Mouse (Mus musculus): ENCODE measurements around the gene Galm. TPM values are rescaled to one million over a fixed set of nuclear protein-coding genes. Genes with fewer than 3 reads are reported as not detected.
A peak's percentile ranks its signal among the peaks of the same experiment; 100 is the strongest.

Gene Galm
- polyA plus RNA-seq, 1 experiment from 2014 or later: 73.5 TPM

GRCm38 (mm10) chr17:80099823-80100222 lies 27.4 kb upstream of the Galm start:
- 71% methylated on average over 6 of the region's 6 CpGs for WGBS
- no peak overlapping the region for H3K9ac ChIP-seq (ENCODE audit: low read depth, low read length)
- TF ChIP-seq CTCF (IDR thresholded peaks at IDR 0.05; ENCODE audit: low read depth): no peak

GRCm38 (mm10) chr17:80105348-80105978 lies 21.8 kb upstream of the Galm start:
- H3K27ac ChIP-seq (ENCODE audit: low read depth, low read length): no peak overlapping the region
- ATAC-seq: no peak
- no peak overlapping the region for H3K9ac ChIP-seq (ENCODE audit: low read depth, low read length)
- H3K27me3 ChIP-seq (replicated peaks; ENCODE audit: control insufficient read depth, insufficient read depth, low read length): no peaks in the 10 kb centered on the region
- H3K4me3 ChIP-seq (ENCODE audit: low read depth, low read length): no peak overlapping the region
- no peak for TF ChIP-seq CTCF (IDR thresholded peaks at IDR 0.05; ENCODE audit: low read depth)
- no peaks in the 10 kb centered on the region for H3K9me3 ChIP-seq (ENCODE audit: control insufficient read depth)
- 74% methylated on average over 10 of the region's 10 CpGs for WGBS
- no peaks in the 10 kb centered on the region for H3K4me1 ChIP-seq (replicated peaks; ENCODE audit: control insufficient read depth, insufficient read depth, low read length)
- H3K36me3 ChIP-seq (ENCODE audit: control insufficient read depth, insufficient read depth): no peaks in the 10 kb centered on the region
- H3K4me2 ChIP-seq (replicated peaks; ENCODE audit: low read depth): no peak overlapping the region

More at GRCm38 (mm10) chr17:80099823-80100222, 27.4 kb upstream of the Galm start:
- Histone ChIP-seq H3K27me3 (replicated peaks; ENCODE audit: control insufficient read depth, insufficient read depth, low read length) (no peaks in the 10 kb centered on the region), H3K36me3 (ENCODE audit: control insufficient read depth, insufficient read depth) (no peaks in the 10 kb centered on the region), H3K4me2 (replicated peaks; ENCODE audit: low read depth) (no peak overlapping the region), H3K4me3 (ENCODE audit: low read depth, low read length) (no peak overlapping the region), H3K9me3 (ENCODE audit: control insufficient read depth) (no peaks in the 10 kb centered on the region), H3K27ac (ENCODE audit: low read depth, low read length) (no peak overlapping the region), H3K4me1 (replicated peaks; ENCODE audit: control insufficient read depth, insufficient read depth, low read length) (no peaks in the 10 kb centered on the region)
- ATAC-seq: no peak

- no peak for TF ChIP-seq CTCF (IDR thresholded peaks at IDR 0.05; ENCODE audit: low read depth)
- no peak overlapping the region for H3K4me3 ChIP-seq (ENCODE audit: low read depth, low read length)
- WGBS: 65% methylated on average over 5 of the region's 5 CpGs
- no peak overlapping the region for H3K4me2 ChIP-seq (replicated peaks; ENCODE audit: low read depth)
- H3K9ac ChIP-seq (ENCODE audit: low read depth, low read length): no peak overlapping the region
- no peak overlapping the region for H3K27ac ChIP-seq (ENCODE audit: low read depth, low read length)
- no peaks in the 10 kb centered on the region for H3K27me3 ChIP-seq (replicated peaks; ENCODE audit: control insufficient read depth, insufficient read depth, low read length)
- ATAC-seq: no peak
- no peaks in the 10 kb centered on the region for H3K9me3 ChIP-seq (ENCODE audit: control insufficient read depth)
- no peaks in the 10 kb centered on the region for H3K4me1 ChIP-seq (replicated peaks; ENCODE audit: control insufficient read depth, insufficient read depth, low read length)
- no peaks in the 10 kb centered on the region for H3K36me3 ChIP-seq (ENCODE audit: control insufficient read depth, insufficient read depth)
Observed at GRCm38 (mm10) chr17:80112665-80113305, 14.5 kb upstream of the Galm start.

- H3K9me3 ChIP-seq (ENCODE audit: control insufficient read depth): no peaks in the 10 kb centered on the region
- no peak for TF ChIP-seq CTCF (IDR thresholded peaks at IDR 0.05; ENCODE audit: low read depth)
- no peak overlapping the region for H3K4me2 ChIP-seq (replicated peaks; ENCODE audit: low read depth)
- no peaks in the 10 kb centered on the region for H3K4me1 ChIP-seq (replicated peaks; ENCODE audit: control insufficient read depth, insufficient read depth, low read length)
- no peak for ATAC-seq
- no peaks in the 10 kb centered on the region for H3K36me3 ChIP-seq (ENCODE audit: control insufficient read depth, insufficient read depth)
- no peak overlapping the region for H3K9ac ChIP-seq (ENCODE audit: low read depth, low read length)
- no peak overlapping the region for H3K27ac ChIP-seq (ENCODE audit: low read depth, low read length)
- no peak overlapping the region for H3K4me3 ChIP-seq (ENCODE audit: low read depth, low read length)
- WGBS: 91% methylated on average over 4 of the region's 4 CpGs
- no peaks in the 10 kb centered on the region for H3K27me3 ChIP-seq (replicated peaks; ENCODE audit: control insufficient read depth, insufficient read depth, low read length)
Observed at GRCm38 (mm10) chr17:80113468-80113867, 13.8 kb upstream of the Galm start.

- Histone ChIP-seq H3K36me3 (ENCODE audit: control insufficient read depth, insufficient read depth) (no peaks in the 10 kb centered on the region), H3K9ac (ENCODE audit: low read depth, low read length) (no peak overlapping the region), H3K4me1 (replicated peaks; ENCODE audit: control insufficient read depth, insufficient read depth, low read length) (no peaks in the 10 kb centered on the region), H3K9me3 (ENCODE audit: control insufficient read depth) (no peaks in the 10 kb centered on the region), H3K27ac (ENCODE audit: low read depth, low read length) (no peak overlapping the region), H3K4me2 (replicated peaks; ENCODE audit: low read depth) (no peak overlapping the region), H3K4me3 (ENCODE audit: low read depth, low read length) (no peak overlapping the region), H3K27me3 (replicated peaks; ENCODE audit: control insufficient read depth, insufficient read depth, low read length) (no peaks in the 10 kb centered on the region)
- TF ChIP-seq CTCF (IDR thresholded peaks at IDR 0.05; ENCODE audit: low read depth): no peak
- ATAC-seq: no peak
- 94% methylated on average over 3 of the region's 3 CpGs for WGBS
Observed at GRCm38 (mm10) chr17:80120396-80120795, 6.9 kb upstream of the Galm start.

- Histone ChIP-seq H3K9ac (ENCODE audit: low read depth, low read length) (no peak overlapping the region), H3K4me3 (ENCODE audit: low read depth, low read length) (no peak overlapping the region), H3K27ac (ENCODE audit: low read depth, low read length) (no peak overlapping the region), H3K4me2 (replicated peaks; ENCODE audit: low read depth) (no peak overlapping the region), H3K27me3 (replicated peaks; ENCODE audit: control insufficient read depth, insufficient read depth, low read length) (no peaks in the 10 kb centered on the region), H3K36me3 (ENCODE audit: control insufficient read depth, insufficient read depth) (no peaks in the 10 kb centered on the region), H3K9me3 (ENCODE audit: control insufficient read depth) (no peaks in the 10 kb centered on the region), H3K4me1 (replicated peaks; ENCODE audit: control insufficient read depth, insufficient read depth, low read length) (no peaks in the 10 kb centered on the region)
- peak; percentile 50; the same call in 1 of the 2 replicates for ATAC-seq
- no peak for TF ChIP-seq CTCF (IDR thresholded peaks at IDR 0.05; ENCODE audit: low read depth)
- 24% methylated on average over 1 of the region's 1 CpGs for WGBS
Observed at GRCm38 (mm10) chr17:80121833-80122232, 5.4 kb upstream of the Galm start.
